Mouse (Mus musculus) heart, postnatal 0 days (tissue): ENCODE results near the gene Lmod2. TPM values are rescaled to one million over a fixed set of nuclear protein-coding genes. Genes with fewer than 3 reads are reported as not detected.

Source experiments
- ATAC-seq: fragments of 200-750 bp; cut with Nextera tagmentation; 2 replicates; pipeline ENCODE4 v1.8.0; 2017; ENCODE audit warnings: low read depth, moderate number of reproducible peaks, moderate library complexity; ENCODE audit not compliant: insufficient read depth
- DNase-seq: peaks from one replicate; pipeline ENCODE4 v3.0.0-alpha.2; 2016; ENCODE audit warnings: low spot score
- H3K27ac ChIP-seq: fragments of 300-500 bp; sonication (generic); 2 replicates; pipeline ENCODE4 v1.5.1; 2014; ENCODE audit warnings: low read depth, mild to moderate bottlenecking
- H3K27me3 ChIP-seq: fragments of 300-500 bp; sonication (generic); 2 replicates; pipeline ENCODE4 v1.6.1; 2014; ENCODE audit warnings: low read length, mixed read lengths; ENCODE audit not compliant: control insufficient read depth, insufficient read depth
- H3K36me3 ChIP-seq: fragments of 300-500 bp; sonication (generic); replicated peaks from 2 replicates; pipeline ENCODE4 v1.6.1; 2014; ENCODE audit warnings: low read length, mixed read lengths; ENCODE audit not compliant: control insufficient read depth, insufficient read depth
- H3K4me1 ChIP-seq: fragments of 300-500 bp; sonication (generic); 2 replicates; pipeline ENCODE4 v1.6.1; 2014; ENCODE audit warnings: antibody characterized with exemption; ENCODE audit not compliant: control insufficient read depth, insufficient read depth
- H3K4me2 ChIP-seq: fragments of 300-500 bp; sonication (generic); 2 replicates; pipeline ENCODE4 v1.6.1; 2014; ENCODE audit warnings: low read depth, mild to moderate bottlenecking, low read length, moderate library complexity
- H3K4me3 ChIP-seq: fragments of 300-500 bp; sonication (generic); 2 replicates; pipeline ENCODE4 v1.5.1; 2014; ENCODE audit warnings: low read depth, low read length
- H3K9ac ChIP-seq: fragments of 300-500 bp; sonication (generic); replicated peaks from 2 replicates; pipeline ENCODE4 v1.6.1; 2014; ENCODE audit warnings: low read depth, low read length, mixed read lengths
- H3K9me3 ChIP-seq: fragments of 300-500 bp; sonication (generic); replicated peaks from 2 replicates; pipeline ENCODE4 v1.6.1; 2016; ENCODE audit warnings: low read length; ENCODE audit not compliant: control insufficient read depth
- CTCF ChIP-seq: IDR thresholded peaks from 2 replicates; pipeline ENCODE4 v1.5.1; 2016; ENCODE audit warnings: antibody characterized with exemption, control low read depth, low read depth
- EP300 ChIP-seq: IDR thresholded peaks from 2 replicates; pipeline ENCODE4 v1.6.1; 2016; ENCODE audit warnings: antibody characterized with exemption, low read depth
- WGBS: fragments of 180-500 bp; shearing (Covaris S2); extraction: QIAGEN DNeasy Blood & Tissue Kit; methylation state at CpG from one replicate; pipeline ENCODE4 v1.1.7; 2014; 5-methylcytosine and 5-hydroxymethylcytosine counted together
- polyA plus RNA-seq: library from polyadenylated mRNA; unstranded; fragments of >200 nt; fragmentation: Nextera tagmentation; extraction: Ambion mirVana; gene quantifications from 2 replicates; pipeline ENCODE4 v1.2.1, GENCODE M21; 2015
- total RNA-seq: library from RNA; depleted of rRNA; stranded (reverse); fragments of >200 nt; gene quantifications from 2 replicates; pipeline ENCODE4 v1.2.3, GENCODE M21; 2014; ENCODE audit warnings: low replicate concordance

Gene Lmod2
- total and polyA plus RNA-seq, 2 experiments from 2014 or later: 51.9 to 70.3 TPM

DNA sequence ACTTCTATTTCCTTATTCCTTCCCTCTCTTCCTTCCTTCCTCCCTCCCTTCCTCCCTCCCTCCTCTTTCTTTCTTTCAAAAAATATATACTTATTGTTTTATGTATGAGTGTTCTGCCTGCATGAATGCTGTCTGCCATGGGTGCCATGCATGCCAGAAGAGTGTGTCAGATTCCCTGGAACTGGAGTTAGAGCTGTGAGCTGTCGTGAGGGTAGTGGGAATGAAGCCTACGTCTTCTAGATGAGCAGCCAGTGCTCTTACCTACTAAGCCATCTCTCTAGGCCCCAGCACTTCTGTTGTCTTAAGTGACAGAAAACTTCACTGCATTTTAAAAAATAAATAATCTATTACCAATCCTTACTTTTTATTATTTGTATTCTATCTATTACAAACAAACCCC lies 23.4 kb downstream of the Lmod2 start:
- H3K9me3 ChIP-seq: no peaks in the 10 kb centered on the region
- no peak overlapping the region for H3K4me2 ChIP-seq
- H3K4me1 ChIP-seq: no peaks in the 10 kb centered on the region
- WGBS: 50% methylated on average over 2 of the region's 2 CpGs
- no peak overlapping the region for H3K4me3 ChIP-seq
- peaks cover 54% of the 10 kb centered on the region for H3K36me3 ChIP-seq
- ATAC-seq: no peak
- DNase-seq: no peak
- no peaks in the 10 kb centered on the region for H3K27me3 ChIP-seq
- H3K27ac ChIP-seq: no peak overlapping the region
- TF ChIP-seq EP300 (no peak), CTCF (no peak)
- H3K9ac ChIP-seq: no peak overlapping the region

DNA sequence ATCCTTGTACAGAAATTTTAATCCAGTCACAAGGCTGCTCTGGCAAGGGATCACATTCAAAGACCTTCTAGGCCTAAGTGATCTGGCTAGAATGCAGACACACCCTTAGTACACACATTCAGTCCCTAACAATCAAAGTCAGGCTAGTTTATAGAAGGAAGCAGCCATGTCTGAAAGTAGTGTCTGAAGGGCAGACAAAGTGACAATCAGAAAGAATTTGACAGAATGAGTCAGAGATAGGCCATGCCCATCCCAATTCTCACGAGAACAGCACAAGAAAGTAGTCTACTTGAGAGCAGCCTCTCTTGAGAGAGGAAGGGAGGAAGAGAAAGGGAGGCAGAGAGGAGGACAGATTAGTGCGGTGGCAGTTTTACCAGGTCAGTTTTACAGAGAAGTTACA lies 24.5 kb downstream of the Lmod2 start:
- H3K4me3 ChIP-seq: no peak overlapping the region
- WGBS: 72% methylated on average over 2 of the region's 2 CpGs

GRCm38 (mm10) chr6:24627586-24628030 lies 30.0 kb downstream of the Lmod2 start:
- ATAC-seq (0 out of 2 replicates have a peak, but pooled peaks have one; percentile 24), DNase-seq (peak; percentile 75)
- 58% methylated on average over 5 of the region's 5 CpGs for WGBS
- Histone ChIP-seq H3K9ac (no peak overlapping the region), H3K36me3 (peaks cover 20% of the 10 kb centered on the region), H3K9me3 (no peaks in the 10 kb centered on the region), H3K27ac (no peak overlapping the region), H3K27me3 (no peaks in the 10 kb centered on the region), H3K4me3 (no peak overlapping the region), H3K4me1 (peaks cover under 1% of the 10 kb centered on the region; the same call in 1 of the 2 replicates), H3K4me2 (no peak overlapping the region)
- TF ChIP-seq EP300 (no peak), CTCF (peak; percentile 78)

More for the DNA sequence above, 24.5 kb downstream of the Lmod2 start:
- Histone ChIP-seq H3K9me3 (no peaks in the 10 kb centered on the region), H3K4me2 (no peak overlapping the region), H3K4me1 (no peaks in the 10 kb centered on the region), H3K27ac (0 out of 2 replicates have a peak overlapping the region, but pooled peaks have one; percentile 1), H3K36me3 (peaks cover 50% of the 10 kb centered on the region), H3K27me3 (no peaks in the 10 kb centered on the region), H3K9ac (no peak overlapping the region)
- ATAC-seq (no peak), DNase-seq (no peak)
- TF ChIP-seq CTCF (no peak), EP300 (no peak)

DNA sequence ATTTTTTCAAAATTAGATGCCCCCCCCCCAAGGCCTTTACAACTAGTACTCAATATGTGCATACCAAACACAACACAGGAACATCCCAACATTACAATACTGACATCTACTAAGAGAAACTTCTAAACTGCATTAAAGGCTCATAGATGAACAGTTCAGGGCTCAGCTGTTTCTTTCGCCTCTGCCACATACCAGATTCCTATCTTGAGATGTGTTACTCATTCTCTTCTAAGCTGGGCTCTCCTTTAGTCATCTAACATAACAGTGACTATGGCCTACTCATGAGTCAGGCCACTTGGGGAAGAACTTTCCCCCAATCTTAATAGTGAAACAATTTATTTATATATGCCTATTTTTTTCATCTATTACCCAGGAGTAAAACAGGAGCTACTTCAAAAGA lies 30.9 kb downstream of the Lmod2 start:
- Histone ChIP-seq H3K9me3 (no peaks in the 10 kb centered on the region), H3K27me3 (no peaks in the 10 kb centered on the region), H3K4me1 (peaks cover 6% of the 10 kb centered on the region; the same call in 1 of the 2 replicates), H3K9ac (no peak overlapping the region), H3K36me3 (peaks cover 25% of the 10 kb centered on the region), H3K4me2 (no peak overlapping the region), H3K27ac (no peak overlapping the region), H3K4me3 (no peak overlapping the region)
- ATAC-seq: no peak
- 56% methylated on average over 1 of the region's 1 CpGs for WGBS
- TF ChIP-seq EP300: no peak
- TF ChIP-seq CTCF: no peak
- DNase-seq: no peak

DNA sequence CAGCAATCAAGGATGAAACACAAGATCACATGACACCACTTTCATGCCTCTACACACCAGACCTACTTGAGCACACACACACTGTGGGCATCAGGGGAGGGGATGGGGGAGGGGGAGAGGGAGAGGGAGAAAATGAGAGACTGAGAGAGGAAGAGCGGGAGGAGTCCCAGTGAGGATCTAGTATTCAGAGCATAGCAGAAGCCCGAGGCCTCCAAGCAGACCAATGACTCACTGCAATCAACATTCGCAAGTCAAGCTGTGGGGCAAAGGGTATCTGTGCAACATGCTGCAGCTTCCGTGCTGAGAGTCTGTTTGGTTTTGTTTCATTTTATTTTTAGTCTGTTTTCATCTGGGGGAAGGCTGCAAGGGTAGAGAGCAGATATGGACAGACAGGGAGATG lies 34.5 kb downstream of the Lmod2 start:
- Histone ChIP-seq H3K4me2 (no peak overlapping the region), H3K4me3 (no peak overlapping the region), H3K27ac (peak overlapping the region; percentile 26; the same call in 1 of the 2 replicates), H3K36me3 (peaks cover 20% of the 10 kb centered on the region), H3K4me1 (peaks cover 6% of the 10 kb centered on the region; the same call in 1 of the 2 replicates), H3K9me3 (no peaks in the 10 kb centered on the region), H3K9ac (no peak overlapping the region), H3K27me3 (no peaks in the 10 kb centered on the region)
- 19% methylated on average over 4 of the region's 4 CpGs for WGBS
- TF ChIP-seq CTCF (no peak), EP300 (no peak)
- peak; percentile 46 for DNase-seq
- peak; percentile 68; the same call in 1 of the 2 replicates for ATAC-seq

- Histone ChIP-seq H3K9me3 (no peaks in the 10 kb centered on the region), H3K4me3 (no peak overlapping the region), H3K4me2 (no peak overlapping the region), H3K36me3 (peaks cover 20% of the 10 kb centered on the region), H3K4me1 (peaks cover 6% of the 10 kb centered on the region; the same call in 1 of the 2 replicates), H3K27ac (no peak overlapping the region), H3K27me3 (no peaks in the 10 kb centered on the region), H3K9ac (no peak overlapping the region)
- ATAC-seq: no peak
- WGBS: 88% methylated on average over 3 of the region's 3 CpGs
- DNase-seq: no peak
- TF ChIP-seq EP300 (no peak), CTCF (no peak)
Observed at GRCm38 (mm10) chr6:24634065-24634464, 36.5 kb downstream of the Lmod2 start.
